8 mouse cellular contexts compared by ENCODE assay signal in the genomic region with DNA sequence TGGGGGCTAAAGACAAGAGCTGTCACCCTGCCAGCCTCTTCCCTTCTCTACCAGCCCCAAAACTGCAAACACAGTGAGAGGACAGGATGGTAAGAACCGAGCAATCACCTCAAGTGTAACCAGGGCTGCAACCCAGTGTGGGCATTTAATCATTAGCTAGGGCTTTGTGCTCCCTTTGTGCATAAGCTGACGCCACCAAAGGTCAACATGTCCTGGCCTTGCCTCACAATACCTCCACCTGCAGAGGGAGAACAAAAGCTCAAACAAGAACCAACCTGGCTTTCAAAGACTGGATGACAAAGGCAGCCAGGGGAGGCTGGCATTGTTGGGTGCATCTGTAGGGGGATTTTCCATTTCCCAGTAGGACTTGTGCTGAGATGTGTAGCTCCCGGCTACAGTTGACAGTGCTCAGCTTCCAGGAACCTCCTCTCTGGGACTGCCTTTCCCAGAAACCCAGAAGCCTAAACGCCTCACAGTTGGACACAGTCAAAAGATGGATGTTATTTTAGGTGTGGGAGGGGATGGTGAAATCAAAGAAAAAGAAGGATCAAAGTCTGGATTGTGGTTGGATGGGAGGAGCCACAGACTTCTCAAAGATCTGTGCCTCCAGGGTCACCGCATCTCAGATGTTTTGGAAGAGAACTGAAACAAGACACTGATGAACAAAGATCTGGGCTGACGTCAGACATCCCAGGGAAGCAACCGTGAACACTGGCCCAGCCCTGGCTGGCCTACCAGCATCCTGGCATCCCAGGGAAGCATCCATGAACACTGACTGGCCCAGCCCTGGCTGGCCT.
DNase-seq lines count a peak whose midpoint lies in the region; ATAC-seq and TF ChIP-seq lines count a peak whose summit lies in the region.

No protein-coding gene starts in this region.

- 7% methylated on average over 7 of the region's 7 CpGs for WGBS in midbrain, embryonic 12.5 days
- WGBS in midbrain, postnatal 0 days, result 17% methylated on average over 7 of the region's 7 CpGs
- 10% methylated on average over 7 of the region's 7 CpGs for WGBS in forebrain, embryonic 14.5 days
- 33% methylated on average over 7 of the region's 7 CpGs for WGBS in stomach, postnatal 0 days

- no peaks in the 10 kb centered on the region for H3K9me3 ChIP-seq in midbrain, embryonic 12.5 days
- no peaks in the 10 kb centered on the region for H3K9me3 ChIP-seq in midbrain, postnatal 0 days (ENCODE audit: low read length)
- H3K9me3 ChIP-seq in forebrain, embryonic 14.5 days (replicated peaks; ENCODE audit: control insufficient read depth, low read length), result no peaks in the 10 kb centered on the region
- no peaks in the 10 kb centered on the region for H3K9me3 ChIP-seq in stomach, postnatal 0 days (ENCODE audit: control insufficient read depth, low read length)

- no peak for DNase-seq in midbrain, postnatal 0 days (ENCODE audit: low spot score)
- DNase-seq in forebrain, embryonic 14.5 days (ENCODE audit: low spot score), result no peak
- peak; percentile 29 to 57 for DNase-seq in kidney, postnatal 4 days
- peak; percentile 81 for DNase-seq in stomach, postnatal 0 days (ENCODE audit: low spot score)
- no peak for DNase-seq in left cerebral cortex, adult 18-20 months (ENCODE audit: low spot score in 2 of 2)
- DNase-seq in right cerebral cortex, postnatal 25 days, result no peak
- no peak for DNase-seq in adrenal gland, adult 8-10 months

- 0 out of 2 replicates have a peak, but pooled peaks have one; percentile 30 for ATAC-seq in midbrain, embryonic 12.5 days (ENCODE audit: low FRiP score, low read depth)
- no peak for ATAC-seq in midbrain, postnatal 0 days (ENCODE audit: low FRiP score)
- ATAC-seq in forebrain, embryonic 14.5 days, result 0 out of 2 replicates have a peak, but pooled peaks have one; percentile 18
- ATAC-seq in stomach, postnatal 0 days (ENCODE audit: low FRiP score, low TSS enrichment), result peak; percentile 81

- H3K4me3 ChIP-seq in midbrain, embryonic 12.5 days, result no peak overlapping the region
- no peak overlapping the region for H3K4me3 ChIP-seq in midbrain, postnatal 0 days (ENCODE audit: low read depth, low read length)
- H3K4me3 ChIP-seq in forebrain, embryonic 14.5 days (ENCODE audit: low read depth, low read length), result no peak overlapping the region
- no peak overlapping the region for H3K4me3 ChIP-seq in stomach, postnatal 0 days (ENCODE audit: low read depth, low read length)

- no peak for TF ChIP-seq EP300 in stomach, postnatal 0 days (optimal IDR thresholded peaks at IDR 0.05)

- H3K27me3 ChIP-seq in midbrain, embryonic 12.5 days, result no peaks in the 10 kb centered on the region
- no peaks in the 10 kb centered on the region for H3K27me3 ChIP-seq in midbrain, postnatal 0 days (ENCODE audit: insufficient read depth, low read length)
- no peaks in the 10 kb centered on the region for H3K27me3 ChIP-seq in forebrain, embryonic 14.5 days (replicated peaks; ENCODE audit: control insufficient read depth, insufficient read depth, low read length)
- H3K27me3 ChIP-seq in stomach, postnatal 0 days (ENCODE audit: control insufficient read depth, insufficient read depth, low read length), result no peaks in the 10 kb centered on the region

- H3K27ac ChIP-seq in midbrain, embryonic 12.5 days (replicated peaks), result no peak overlapping the region
- no peak overlapping the region for H3K27ac ChIP-seq in midbrain, postnatal 0 days (ENCODE audit: low read depth, low read length)
- H3K27ac ChIP-seq in forebrain, embryonic 14.5 days (ENCODE audit: low read depth, low read length), result no peak overlapping the region
- peak overlapping the region; percentile 74 for H3K27ac ChIP-seq in stomach, postnatal 0 days (replicated peaks)

- TF ChIP-seq CTCF in midbrain, postnatal 0 days (IDR thresholded peaks at IDR 0.05), result no peak
- TF ChIP-seq CTCF in stomach, postnatal 0 days (IDR thresholded peaks at IDR 0.05; ENCODE audit: low read depth), result peak; percentile 53

- H3K4me2 ChIP-seq in midbrain, embryonic 12.5 days (replicated peaks), result no peak overlapping the region
- no peak overlapping the region for H3K4me2 ChIP-seq in midbrain, postnatal 0 days (ENCODE audit: low read depth, low read length, poor library complexity, severe bottlenecking)
- no peak overlapping the region for H3K4me2 ChIP-seq in forebrain, embryonic 14.5 days (ENCODE audit: low read length)
- H3K4me2 ChIP-seq in stomach, postnatal 0 days (replicated peaks; ENCODE audit: low read depth), result no peak overlapping the region

- no peaks in the 10 kb centered on the region for H3K36me3 ChIP-seq in midbrain, embryonic 12.5 days
- no peaks in the 10 kb centered on the region for H3K36me3 ChIP-seq in midbrain, postnatal 0 days (ENCODE audit: insufficient read depth, low read length)
- H3K36me3 ChIP-seq in forebrain, embryonic 14.5 days (ENCODE audit: control insufficient read depth, insufficient read depth, low read length), result no peaks in the 10 kb centered on the region
- H3K36me3 ChIP-seq in stomach, postnatal 0 days (ENCODE audit: control insufficient read depth, insufficient read depth, low read length), result no peaks in the 10 kb centered on the region

- H3K4me1 ChIP-seq in midbrain, embryonic 12.5 days, result peaks cover 8% of the 10 kb centered on the region
- H3K4me1 ChIP-seq in midbrain, postnatal 0 days (ENCODE audit: insufficient read depth, low read length), result no peaks in the 10 kb centered on the region; the same call in 1 of the 2 replicates
- H3K4me1 ChIP-seq in forebrain, embryonic 14.5 days (ENCODE audit: control insufficient read depth, insufficient read depth, low read length), result peaks cover 13% of the 10 kb centered on the region
- H3K4me1 ChIP-seq in stomach, postnatal 0 days (replicated peaks; ENCODE audit: control insufficient read depth, insufficient read depth), result no peaks in the 10 kb centered on the region

- no peak overlapping the region for H3K9ac ChIP-seq in midbrain, embryonic 12.5 days (replicated peaks)
- no peak overlapping the region for H3K9ac ChIP-seq in midbrain, postnatal 0 days (replicated peaks; ENCODE audit: low read length, poor library complexity, severe bottlenecking)
- H3K9ac ChIP-seq in forebrain, embryonic 14.5 days (ENCODE audit: low read length), result no peak overlapping the region
- H3K9ac ChIP-seq in stomach, postnatal 0 days (ENCODE audit: low read length), result no peak overlapping the region

Comparison
In these comparisons a context has a peak if more than half of its experiments do, and no peak if none do; other contexts are left out.
1. DNase-seq: peak in kidney, postnatal 4 days (2 of 2) and stomach, postnatal 0 days (single experiment); none in midbrain, postnatal 0 days (single experiment), forebrain, embryonic 14.5 days (single experiment), left cerebral cortex, adult 18-20 months (0 of 2), right cerebral cortex, postnatal 25 days (single experiment) and adrenal gland, adult 8-10 months (single experiment).